Mouse (Mus musculus) heart, embryonic 14.5 days (tissue): Measurements from ENCODE around the gene Dhx34. TPM values are rescaled to one million over a fixed set of nuclear protein-coding genes. Genes with fewer than 3 reads are reported as not detected.
"Not testable (repeated sequence)": the region's sequence is repeated elsewhere in the genome, so short reads cannot be mapped to it uniquely, and the experiment has no call there.

ENCODE experiments used
- ATAC-seq: fragments of 200-750 bp; cut with Nextera tagmentation; 2 replicates; pipeline ENCODE4 v1.8.0; 2017; ENCODE audit warnings: low read depth, moderate TSS enrichment; ENCODE audit not compliant: insufficient number of reproducible peaks, insufficient read depth, low FRiP score
- H3K27ac ChIP-seq, 2 experiments: fragments of 200-500 bp in 1 of 2; fragments of 300-500 bp in 1 of 2; sonication (generic) in 1 of 2; replicated peaks in 1 of 2; 2 replicates each; pipeline ENCODE4 v1.5.1; 2012 to 2014; ENCODE audit warnings: low read depth in 2 of 2, low read length in 2 of 2, control low read depth in 1 of 2, mild to moderate bottlenecking in 1 of 2, mixed read lengths in 1 of 2; ENCODE audit not compliant: control insufficient read depth in 1 of 2, insufficient read depth in 1 of 2
- H3K27me3 ChIP-seq: fragments of 300-500 bp; sonication (generic); 2 replicates; pipeline ENCODE4 v1.6.1; 2014; ENCODE audit warnings: mild to moderate bottlenecking, low read length, control low read depth; ENCODE audit not compliant: control insufficient read depth, insufficient read depth
- H3K36me3 ChIP-seq: fragments of 300-500 bp; sonication (generic); 2 replicates; pipeline ENCODE4 v1.6.1; 2014; ENCODE audit warnings: mild to moderate bottlenecking, control low read depth, low read length, mixed read lengths; ENCODE audit not compliant: control insufficient read depth, insufficient read depth
- H3K4me1 ChIP-seq, 2 experiments: fragments of 200-500 bp in 1 of 2; fragments of 300-500 bp in 1 of 2; sonication (generic) in 1 of 2; 2 replicates each; pipeline ENCODE4 v1.6.1; 2012 to 2014; ENCODE audit warnings: low read length in 2 of 2, control low read depth in 1 of 2, mixed read lengths in 1 of 2; ENCODE audit not compliant: control insufficient read depth in 2 of 2, insufficient read depth in 2 of 2
- H3K4me2 ChIP-seq: fragments of 300-500 bp; sonication (generic); 2 replicates; pipeline ENCODE4 v1.6.1; 2014; ENCODE audit warnings: mild to moderate bottlenecking, low read length
- H3K4me3 ChIP-seq, 2 experiments: fragments of 200-500 bp in 1 of 2; fragments of 300-500 bp in 1 of 2; sonication (generic) in 1 of 2; 2 replicates each; pipeline ENCODE4 v1.5.1; 2012 to 2014; ENCODE audit warnings: low read length in 2 of 2, mild to moderate bottlenecking in 2 of 2, control low read depth in 1 of 2, low read depth in 1 of 2, moderate library complexity in 1 of 2; ENCODE audit not compliant: control insufficient read depth in 1 of 2, insufficient read depth in 1 of 2
- H3K9ac ChIP-seq: fragments of 300-500 bp; sonication (generic); 2 replicates; pipeline ENCODE4 v1.6.1; 2014; ENCODE audit warnings: mild to moderate bottlenecking, low read length
- H3K9me3 ChIP-seq: fragments of 300-500 bp; sonication (generic); 2 replicates; pipeline ENCODE4 v1.6.1; 2016; ENCODE audit warnings: low read length, control low read depth; ENCODE audit not compliant: control insufficient read depth
- WGBS: fragments of 180-500 bp; shearing (Covaris S2); extraction: QIAGEN DNeasy Blood & Tissue Kit; methylation state at CpG from one replicate; pipeline ENCODE4 v1.1.7; 2014; 5-methylcytosine and 5-hydroxymethylcytosine counted together
- polyA plus RNA-seq: library from polyadenylated mRNA; unstranded; fragments of >200 nt; fragmentation: Nextera tagmentation; extraction: Ambion mirVana; gene quantifications from 2 replicates; pipeline ENCODE4 v1.2.1, GENCODE M21; 2014

The Dhx34 gene
- polyA plus RNA-seq = 5.3 and 7.8 TPM in 2 replicates

DNA sequence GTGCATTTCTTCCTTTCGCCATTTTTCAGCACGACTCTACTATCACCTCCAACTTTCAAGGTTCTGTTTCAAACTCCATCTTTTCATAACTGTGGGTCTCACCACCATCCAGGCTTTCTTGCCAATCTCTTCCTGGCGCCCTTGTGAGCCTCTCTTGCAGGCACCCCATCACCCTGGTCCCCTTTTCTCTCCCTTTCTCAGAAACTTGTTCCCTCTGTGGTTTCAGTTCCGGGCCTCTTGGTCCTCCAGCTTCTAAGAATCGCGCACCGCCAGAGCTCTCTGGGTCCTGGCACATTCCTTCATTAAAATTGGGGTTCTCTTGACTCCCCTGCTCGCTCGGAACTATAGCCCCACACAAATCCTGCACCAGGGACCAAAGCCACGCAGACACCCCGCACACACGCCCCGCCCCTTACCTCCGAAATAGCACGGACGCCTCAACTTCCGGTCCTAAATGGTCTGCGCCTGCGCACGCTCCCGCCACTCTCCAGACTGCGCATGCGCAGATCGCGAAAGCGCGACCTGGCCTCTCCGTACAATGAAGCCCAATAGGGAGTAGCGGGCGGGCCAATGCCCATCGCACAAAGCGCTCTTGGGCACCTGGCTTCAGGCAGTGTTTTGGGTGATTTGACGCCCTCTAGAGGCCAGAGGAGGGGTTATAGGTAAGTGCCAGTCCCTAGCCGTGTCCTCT lies at the start of gene Dhx34:
Dhx34 (minus strand) TSS at position 456 of the 691 bp plus-strand sequence.
- Histone ChIP-seq H3K27me3 (no peaks in the 10 kb centered on the region), H3K36me3 (peaks cover 22% of the 10 kb centered on the region), H3K4me2 (peak within 1 kb of the TSS; percentile 85), H3K4me1 (peaks cover 3 to 10% of the 10 kb centered on the region in 2 experiments; a peak in 2 of 4 replicates), H3K27ac (peak within 1 kb of the TSS; percentile 69 to 83), H3K4me3 (peak within 1 kb of the TSS; percentile 65 to 97), H3K9me3 (no peaks in the 10 kb centered on the region), H3K9ac (peak within 1 kb of the TSS; percentile 85)
- 2% methylated on average over 34 of the region's 34 CpGs for WGBS
- ATAC-seq = peak; percentile 94

GRCm38 (mm10) chr7:16271139-16271538 lies 49.3 kb upstream of the Dhx34 start:
- Histone ChIP-seq H3K36me3 (peaks cover 12% of the 10 kb centered on the region), H3K27ac (no peak overlapping the region), H3K4me2 (0 out of 2 replicates have a peak overlapping the region, but pooled peaks have one; percentile 97), H3K4me3 (no peak overlapping the region), H3K27me3 (no peaks in the 10 kb centered on the region), H3K4me1 (peaks cover 14 to 20% of the 10 kb centered on the region in 2 experiments), H3K9me3 (no peaks in the 10 kb centered on the region), H3K9ac (no peak overlapping the region; the same call in 1 of the 2 replicates)
- WGBS = 57% methylated on average over 1 of the region's 1 CpGs
- no peak for ATAC-seq

DNA sequence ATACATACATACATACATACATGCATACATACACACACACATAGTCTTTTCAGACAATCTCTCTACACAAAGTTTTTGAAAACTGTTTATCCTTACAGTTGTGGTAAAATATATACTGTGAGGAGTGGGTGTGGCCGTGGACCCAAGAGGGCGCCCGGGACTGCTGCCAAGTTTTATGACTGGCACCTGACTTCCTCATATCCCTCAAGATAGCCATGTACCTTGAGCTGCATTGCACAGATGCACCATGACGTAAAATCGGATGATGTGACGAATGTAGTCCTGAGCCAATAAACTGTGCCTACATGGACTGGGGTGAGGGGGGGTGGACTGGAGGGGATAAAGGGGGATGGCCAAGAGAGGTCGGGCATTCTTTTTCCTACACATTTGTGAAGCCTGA lies 44.8 kb upstream of the Dhx34 start:
- not testable (repeated sequence) for H3K27me3 ChIP-seq, H3K9me3 ChIP-seq, H3K36me3 ChIP-seq, H3K27ac ChIP-seq, H3K4me3 ChIP-seq, H3K4me1 ChIP-seq, H3K4me2 ChIP-seq, H3K9ac ChIP-seq, ATAC-seq
- 79% methylated on average over 7 of the region's 7 CpGs for WGBS

DNA sequence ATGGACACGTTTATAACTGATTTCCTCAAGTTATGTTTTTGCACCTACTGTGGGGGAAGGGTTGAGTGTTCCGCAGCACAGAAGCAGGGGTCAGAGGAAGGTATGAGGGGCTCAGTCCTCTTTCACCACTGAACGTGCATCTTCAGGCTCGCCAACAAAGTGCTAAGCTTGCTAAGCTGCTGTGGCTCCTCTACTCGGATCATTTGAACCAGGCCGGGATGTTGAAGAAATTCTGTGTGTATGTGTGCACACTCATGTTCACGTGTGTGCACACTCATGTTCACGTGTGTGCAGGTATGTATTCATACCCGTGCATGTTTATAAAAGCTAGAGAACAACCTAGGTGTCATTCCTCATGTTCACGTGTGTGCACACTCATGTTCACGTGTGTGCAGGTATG lies 44.0 kb upstream of the Dhx34 start:
- Histone ChIP-seq H3K36me3 (no peaks in the 10 kb centered on the region), H3K4me2 (no peak overlapping the region), H3K4me3 (no peak overlapping the region), H3K27me3 (no peaks in the 10 kb centered on the region), H3K4me1 (no peaks in the 10 kb centered on the region), H3K27ac (no peak overlapping the region), H3K9me3 (0 out of 2 replicates have a peak, but pooled peaks cover 7% of the 10 kb centered on the region), H3K9ac (no peak overlapping the region)
- no peak for ATAC-seq
- WGBS = 80% methylated on average over 11 of the region's 11 CpGs

DNA sequence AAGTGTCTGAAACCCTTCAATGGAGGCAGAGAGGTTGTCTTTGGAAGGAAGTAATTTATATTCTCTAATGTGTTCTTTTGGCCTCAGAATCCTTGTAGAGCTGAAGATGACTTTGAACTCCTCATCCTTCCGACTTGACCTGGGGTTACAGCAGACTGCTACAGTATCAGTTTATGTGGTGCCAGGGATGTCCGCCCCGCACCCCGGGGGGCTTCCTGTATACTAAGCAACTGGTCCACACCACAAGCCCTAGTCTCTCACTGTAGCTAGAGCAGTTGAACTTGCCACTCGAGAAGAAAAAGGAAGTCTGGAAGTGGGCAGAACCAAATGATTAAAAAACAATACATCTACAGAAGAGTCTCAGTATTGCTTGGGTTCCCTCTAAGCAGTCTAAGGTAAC lies 42.0 kb upstream of the Dhx34 start:
- H3K4me3 ChIP-seq = no peak overlapping the region
- no peaks in the 10 kb centered on the region for H3K27me3 ChIP-seq
- no peaks in the 10 kb centered on the region for H3K36me3 ChIP-seq
- no peak for ATAC-seq
- 0 out of 2 replicates have a peak, but pooled peaks cover 7% of the 10 kb centered on the region for H3K9me3 ChIP-seq
- no peak overlapping the region for H3K9ac ChIP-seq
- no peak overlapping the region for H3K27ac ChIP-seq
- 73% methylated on average over 5 of the region's 5 CpGs for WGBS
- no peak overlapping the region for H3K4me2 ChIP-seq
- no peaks in the 10 kb centered on the region for H3K4me1 ChIP-seq

DNA sequence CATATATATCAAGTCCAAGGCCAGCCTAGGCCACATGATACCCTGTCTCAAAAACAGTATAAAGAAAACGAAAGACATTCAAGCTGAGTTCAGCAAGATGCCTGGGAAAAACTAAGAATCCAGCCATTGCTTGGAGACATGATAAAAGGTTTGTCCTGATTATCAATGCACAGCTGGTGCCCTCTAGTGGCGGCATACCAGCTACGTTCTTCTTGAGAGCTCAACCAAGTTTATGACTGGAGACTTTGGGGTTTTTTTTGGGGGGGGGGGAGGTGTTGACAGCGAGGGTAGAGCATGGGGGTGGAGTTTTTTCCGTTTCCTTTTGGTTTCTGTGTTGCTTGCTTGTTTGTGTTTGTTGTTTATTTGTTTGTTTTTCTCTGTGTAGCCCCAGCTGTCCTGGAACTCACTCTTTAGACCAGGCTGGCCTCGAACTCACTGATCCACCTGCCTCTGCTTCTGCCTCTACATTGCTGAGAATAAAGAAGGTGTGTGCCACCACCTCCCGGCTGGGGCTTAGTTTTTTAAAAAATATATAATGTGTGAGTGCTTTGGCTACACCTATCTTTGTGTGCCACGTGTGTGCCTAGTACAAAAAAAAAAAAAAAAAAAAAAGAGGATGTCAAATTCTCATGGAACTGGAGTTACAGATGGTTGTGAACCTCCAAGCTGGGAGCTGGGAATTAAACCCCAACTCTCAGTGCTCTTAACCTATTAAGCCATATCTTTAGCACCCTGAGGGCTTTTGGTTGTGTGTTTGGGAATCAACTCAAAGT lies 41.4 kb upstream of the Dhx34 start:
- Histone ChIP-seq H3K4me1 (no peaks in the 10 kb centered on the region), H3K9ac (no peak overlapping the region), H3K27ac (no peak overlapping the region), H3K27me3 (no peaks in the 10 kb centered on the region), H3K4me3 (no peak overlapping the region), H3K36me3 (no peaks in the 10 kb centered on the region), H3K9me3 (0 out of 2 replicates have a peak, but pooled peaks cover 7% of the 10 kb centered on the region), H3K4me2 (no peak overlapping the region)
- WGBS = 26% methylated on average over 8 of the region's 8 CpGs
- ATAC-seq = no peak

GRCm38 (mm10) chr7:16261097-16261496 lies 39.3 kb upstream of the Dhx34 start:
- no peaks in the 10 kb centered on the region for H3K27me3 ChIP-seq
- no peak for ATAC-seq
- no peak overlapping the region for H3K27ac ChIP-seq
- no peaks in the 10 kb centered on the region for H3K4me1 ChIP-seq
- no peak overlapping the region for H3K9ac ChIP-seq
- 47% methylated on average over 1 of the region's 1 CpGs for WGBS
- H3K36me3 ChIP-seq = no peaks in the 10 kb centered on the region
- H3K9me3 ChIP-seq = 0 out of 2 replicates have a peak, but pooled peaks cover 7% of the 10 kb centered on the region
- H3K4me2 ChIP-seq = no peak overlapping the region
- H3K4me3 ChIP-seq = no peak overlapping the region
